Mouse (Mus musculus): Measurements from ENCODE around the gene Dmap1.

DNA sequence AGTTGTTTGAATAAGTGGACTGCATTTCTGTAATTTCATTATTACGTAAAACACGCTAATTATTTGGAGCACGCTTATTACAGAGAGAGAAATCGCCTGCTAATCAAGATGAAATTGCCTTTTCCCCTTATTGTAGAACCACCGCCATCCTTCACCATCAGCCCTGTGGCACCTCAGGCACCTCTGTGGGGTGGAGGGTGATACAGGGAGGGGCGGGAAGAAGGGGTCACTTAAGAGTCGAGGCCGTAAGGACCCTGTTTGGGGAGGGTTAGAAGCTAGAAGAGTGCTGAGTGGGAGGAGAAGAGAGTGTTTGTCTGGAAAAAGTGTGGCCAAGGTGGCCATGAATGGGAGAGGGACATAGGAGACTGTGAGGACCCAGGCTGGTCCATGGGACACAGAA lies 16.0 kb downstream of the Dmap1 start:
- TF ChIP-seq CTCF (IDR thresholded peaks at IDR 0.05; ENCODE audit: low read depth, low read length) (no peak), POLR2A (IDR thresholded peaks at IDR 0.05; ENCODE audit: borderline replicate concordance, low read depth, low read length) (no peak)
